Mouse (Mus musculus) C2C12 (cell line): ENCODE results near the gene Gm10272. TPM values are rescaled to one million over a fixed set of nuclear protein-coding genes. Genes with fewer than 3 reads are reported as not detected.
"Not testable (repeated sequence)": the region's sequence is repeated elsewhere in the genome, so short reads cannot be mapped to it uniquely, and the experiment has no call there.

ENCODE experiments used
- H3K27me3 ChIP-seq: one replicate; pipeline ENCODE4 v1.6.1; 2011; ENCODE audit not compliant: control insufficient read depth, insufficient read depth, insufficient read length
- H3K36me3 ChIP-seq: one replicate; pipeline ENCODE4 v1.6.1; 2011; ENCODE audit not compliant: control insufficient read depth, insufficient read depth
- H3K4me3 ChIP-seq: one replicate; pipeline ENCODE4 v1.5.1; 2011; ENCODE audit warnings: mild to moderate bottlenecking, control low read depth; ENCODE audit not compliant: poor library complexity, insufficient read depth, severe bottlenecking
- H3K79me2 ChIP-seq: one replicate; pipeline ENCODE4 v1.6.1; 2011; ENCODE audit not compliant: control insufficient read depth, insufficient read depth
- H3K79me3 ChIP-seq: one replicate; pipeline ENCODE4 v1.6.1; 2011; ENCODE audit warnings: low read depth, control low read depth
- H3ac ChIP-seq: one replicate; pipeline ENCODE3; 2011; ENCODE audit warnings: low read depth; ENCODE audit not compliant: control insufficient read depth, insufficient read length
- CEBPB ChIP-seq: IDR thresholded peaks from one replicate; pipeline ENCODE4 v1.6.1; 2011; ENCODE audit warnings: low read depth, mild to moderate bottlenecking, control low read depth, moderate library complexity
- CTCF ChIP-seq: IDR thresholded peaks from one replicate; pipeline ENCODE4 v1.5.1; 2011; ENCODE audit not compliant: control insufficient read depth, insufficient read depth, insufficient read length
- FOSL1 ChIP-seq: IDR thresholded peaks from one replicate; pipeline ENCODE4 v1.8.0; 2011; ENCODE audit warnings: mild to moderate bottlenecking, low read length; ENCODE audit not compliant: poor library complexity, insufficient read depth, severe bottlenecking
- MAX ChIP-seq: IDR thresholded peaks from one replicate; pipeline ENCODE4 v1.6.1; 2011; ENCODE audit warnings: mild to moderate bottlenecking, control low read depth
- MYOD1 ChIP-seq: IDR thresholded peaks from one replicate; pipeline ENCODE4 v1.6.1; 2011; ENCODE audit warnings: low read depth; ENCODE audit not compliant: control insufficient read depth, insufficient read length
- MYOG ChIP-seq: IDR thresholded peaks from one replicate; pipeline ENCODE4 v1.6.1; 2011; ENCODE audit not compliant: control insufficient read depth, insufficient read length; ENCODE audit errors: extremely low read depth
- USF1 ChIP-seq: IDR thresholded peaks from one replicate; pipeline ENCODE4 v1.6.1; 2011; ENCODE audit warnings: low read depth, mild to moderate bottlenecking, control low read depth, moderate library complexity
- polyA plus RNA-seq: library from polyadenylated mRNA; unstranded; fragments of >200 nt; fragmentation: generic; extraction: Trizol; gene quantifications from one replicate; pipeline ENCODE4 v1.2.1, GENCODE M21; 2012; ENCODE audit warnings: missing spikeins

Gene Gm10272
- polyA plus RNA-seq, 1 experiment, result not detected

GRCm38 (mm10) chr10:77715507-77715906 lies 9.1 kb downstream of the Gm10272 start, which contains the start of gene Gm10142:
TSS of gene Gm10142 (plus strand) at chr10:77715807.
- Histone ChIP-seq H3ac (no peak within 1 kb of the TSS), H3K4me3 (no peak within 1 kb of the TSS), H3K36me3 (no peaks in the 10 kb centered on the region), H3K79me3 (no peaks in the 10 kb centered on the region), H3K27me3 (peaks cover 2% of the 10 kb centered on the region), H3K79me2 (no peaks in the 10 kb centered on the region)
- no peak for TF ChIP-seq CEBPB
- no peak for TF ChIP-seq FOSL1
- no peak for TF ChIP-seq CTCF
- no peak for TF ChIP-seq MYOG
- TF ChIP-seq MAX, result no peak
- TF ChIP-seq USF1, result no peak

- H3K27me3 ChIP-seq, H3ac ChIP-seq, H3K4me3 ChIP-seq, H3K79me2 ChIP-seq, H3K79me3 ChIP-seq, H3K36me3 ChIP-seq: not testable (repeated sequence)
Observed at GRCm38 (mm10) chr10:77720299-77720698, 13.9 kb downstream of the Gm10272 start, which contains the start of gene Krtap12-1. TSS of gene Krtap12-1 (plus strand) at chr10:77720599.

DNA sequence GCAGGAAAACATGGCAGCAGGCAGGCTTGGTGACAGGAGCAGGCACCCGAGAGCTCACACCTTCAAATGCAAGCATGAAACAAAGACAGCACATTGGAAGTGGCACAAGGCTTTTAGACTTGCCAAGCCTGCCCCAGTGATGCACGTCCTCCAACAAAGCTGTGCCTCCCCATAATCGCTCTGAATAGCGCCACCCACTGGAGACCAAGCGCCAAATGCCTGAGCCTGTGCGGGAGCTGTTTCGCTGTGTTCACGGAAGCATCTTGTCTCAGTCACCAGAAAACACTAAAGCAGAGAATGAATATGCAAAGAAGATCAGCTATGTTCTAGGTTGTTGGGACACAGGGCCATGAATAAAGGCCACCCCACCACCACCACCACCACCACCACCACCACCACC lies 18.4 kb downstream of the Gm10272 start:
- Histone ChIP-seq H3K4me3 (no peak overlapping the region), H3K27me3 (peaks cover 28% of the 10 kb centered on the region), H3K79me2 (no peaks in the 10 kb centered on the region), H3K79me3 (no peaks in the 10 kb centered on the region), H3K36me3 (no peaks in the 10 kb centered on the region), H3ac (no peak overlapping the region)
- TF ChIP-seq CTCF (no peak), USF1 (no peak), MAX (no peak), MYOG (no peak), MYOD1 (no peak), FOSL1 (no peak), CEBPB (no peak)

DNA sequence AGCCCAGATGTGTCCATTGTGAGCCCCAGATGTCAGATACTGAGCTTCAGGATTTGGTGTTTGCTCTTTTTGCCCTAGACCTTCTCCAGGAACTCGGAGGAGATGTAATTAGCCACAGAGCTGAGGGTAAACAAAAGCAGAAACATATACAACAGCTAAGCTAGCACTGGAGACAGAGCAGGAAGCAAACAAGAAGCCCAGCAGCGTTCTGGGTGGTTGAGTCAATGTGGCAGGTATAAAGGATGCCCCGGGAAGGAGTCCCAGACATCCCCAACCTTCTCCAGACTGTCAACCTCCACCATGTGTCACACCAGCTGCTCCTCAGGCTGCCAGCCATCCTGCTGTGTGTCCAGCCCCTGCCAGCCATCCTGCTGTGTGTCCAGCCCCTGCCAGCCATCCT lies 19.8 kb downstream of the Gm10272 start, which contains the start of gene Gm10100:
TSS of gene Gm10100 (plus strand) at position 301 of the 400 bp plus-strand sequence.
- Histone ChIP-seq H3K36me3 (no peaks in the 10 kb centered on the region), H3ac (no peak within 1 kb of the TSS), H3K79me3 (no peaks in the 10 kb centered on the region), H3K27me3 (peaks cover 30% of the 10 kb centered on the region), H3K79me2 (no peaks in the 10 kb centered on the region), H3K4me3 (no peak within 1 kb of the TSS)
- TF ChIP-seq MAX, result no peak
- TF ChIP-seq CTCF, result no peak
- no peak for TF ChIP-seq FOSL1
- TF ChIP-seq MYOD1, result no peak
- no peak for TF ChIP-seq MYOG
- no peak for TF ChIP-seq USF1
- no peak for TF ChIP-seq CEBPB

GRCm38 (mm10) chr10:77728280-77728679 lies 21.9 kb downstream of the Gm10272 start:
- Histone ChIP-seq H3K79me3 (no peaks in the 10 kb centered on the region), H3ac (no peak overlapping the region), H3K79me2 (no peaks in the 10 kb centered on the region), H3K4me3 (no peak overlapping the region), H3K36me3 (no peaks in the 10 kb centered on the region), H3K27me3 (peaks cover 34% of the 10 kb centered on the region)
- TF ChIP-seq MYOD1, result no peak

DNA sequence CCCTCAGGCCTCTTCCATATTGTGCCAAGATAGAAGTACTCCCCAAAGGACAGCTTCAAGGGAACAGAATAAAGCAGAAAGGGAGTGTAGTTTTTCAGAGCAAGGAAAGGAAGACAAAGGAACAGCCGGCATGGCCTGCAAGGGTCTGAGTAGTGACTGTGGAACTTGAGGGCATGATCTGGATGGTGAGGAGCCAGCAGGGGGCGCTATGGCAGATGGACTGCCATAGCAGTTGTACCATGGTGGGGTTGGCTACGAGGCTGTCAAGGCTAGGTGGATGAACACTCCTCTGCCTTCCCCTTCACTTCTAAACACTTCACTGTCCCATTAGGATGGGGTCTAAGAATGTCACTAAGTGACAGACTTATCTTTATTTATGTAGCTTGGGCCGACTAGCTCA lies 22.8 kb downstream of the Gm10272 start:
- Histone ChIP-seq H3K27me3 (peaks cover 28% of the 10 kb centered on the region), H3K4me3 (no peak overlapping the region), H3ac (no peak overlapping the region), H3K79me2 (no peaks in the 10 kb centered on the region), H3K36me3 (no peaks in the 10 kb centered on the region), H3K79me3 (no peaks in the 10 kb centered on the region)
- TF ChIP-seq MAX (no peak), CTCF (no peak), FOSL1 (no peak), CEBPB (no peak), MYOD1 (no peak), USF1 (no peak), MYOG (no peak)
